Mouse (Mus musculus) testis, postnatal 10 days (tissue): Measurements from ENCODE around the gene Olfr1357.
"Not testable (repeated sequence)": the region's sequence is repeated elsewhere in the genome, so short reads cannot be mapped to it uniquely, and the experiment has no call there.

Experiments
- DNase-seq: peaks from one replicate; pipeline ENCODE4 v3.0.0; 2021; ENCODE audit warnings: low spot score

Gene Olfr1357

GRCm38 (mm10) chr10:78617974-78618373 is at the start of gene Olfr1357:
Gene Olfr1357 (minus strand): TSS chr10:78618074.
- no peak for DNase-seq

DNA sequence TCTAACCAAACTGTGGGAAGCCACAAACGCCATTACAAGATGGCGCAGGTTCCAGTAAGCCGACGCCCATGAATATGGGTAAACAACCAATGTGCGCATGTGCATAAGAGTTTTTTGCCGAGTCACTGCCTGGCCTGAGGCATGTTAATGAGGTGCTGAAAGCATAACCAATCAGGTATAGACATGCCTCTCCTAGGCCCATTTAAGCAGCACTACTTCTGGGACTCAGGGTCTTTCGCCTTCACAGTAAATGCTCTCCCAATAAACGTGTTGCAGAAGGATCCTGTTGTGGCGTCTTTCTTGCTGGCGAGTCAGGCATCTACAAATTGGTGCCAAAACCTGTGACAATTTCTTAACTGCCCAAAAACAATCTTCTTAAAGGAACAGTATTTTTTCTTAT is 48.8 kb upstream of the Olfr1357 start:
- DNase-seq, result not testable (repeated sequence)

DNA sequence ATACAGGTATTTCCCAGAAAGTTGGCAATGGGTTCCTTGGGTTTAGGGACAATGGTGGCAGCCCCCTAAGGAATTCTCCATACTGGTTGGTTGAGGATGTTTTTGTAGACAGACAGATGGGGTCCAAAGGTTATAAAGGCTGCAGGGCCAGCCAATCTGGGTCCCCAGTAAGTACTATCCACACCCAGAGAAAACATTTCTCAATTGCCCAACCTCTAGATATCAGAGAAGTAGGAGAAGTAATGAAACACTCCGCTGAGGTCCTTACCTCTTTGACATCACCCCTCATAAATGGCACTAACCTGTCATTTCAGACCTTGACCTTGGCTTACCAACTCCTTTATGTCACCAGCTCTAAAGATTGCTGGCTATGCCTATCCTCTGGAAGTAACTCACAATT is 46.7 kb upstream of the Olfr1357 start:
- DNase-seq, result no peak

DNA sequence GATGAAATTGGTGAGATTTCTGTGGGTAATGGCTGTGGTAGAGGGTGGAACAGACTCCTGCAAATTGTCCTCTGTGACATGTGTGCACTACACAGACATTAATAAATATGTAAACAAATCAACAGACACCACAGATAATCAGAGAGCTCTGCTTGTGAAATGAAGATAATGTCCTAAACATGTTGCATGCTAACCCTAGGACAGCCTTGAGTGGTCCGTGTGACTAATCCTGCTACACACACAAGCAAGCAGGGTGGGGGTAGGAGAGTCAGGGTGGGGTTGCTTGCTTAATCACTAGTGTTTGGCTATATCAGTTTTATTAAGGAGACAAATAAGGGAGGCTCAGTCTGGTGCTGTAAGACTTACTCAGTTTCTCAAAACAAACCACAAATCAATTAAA is 43.3 kb upstream of the Olfr1357 start:
- no peak for DNase-seq

- DNase-seq, result peak; percentile 48
Observed at GRCm38 (mm10) chr10:78632311-78632710, 14.4 kb upstream of the Olfr1357 start.

GRCm38 (mm10) chr10:78630194-78630593 is 12.3 kb upstream of the Olfr1357 start:
- no peak for DNase-seq

GRCm38 (mm10) chr10:78623143-78623542 is 5.3 kb upstream of the Olfr1357 start:
- DNase-seq, result not testable (repeated sequence)

GRCm38 (mm10) chr10:78607602-78608001 is 10.3 kb downstream of the Olfr1357 start:
- DNase-seq, result no peak

GRCm38 (mm10) chr10:78605080-78605479 is 12.8 kb downstream of the Olfr1357 start:
- DNase-seq, result no peak

GRCm38 (mm10) chr10:78599865-78600264 is 18.0 kb downstream of the Olfr1357 start:
- no peak for DNase-seq

GRCm38 (mm10) chr10:78594566-78594965 is 23.3 kb downstream of the Olfr1357 start:
- no peak for DNase-seq

DNA sequence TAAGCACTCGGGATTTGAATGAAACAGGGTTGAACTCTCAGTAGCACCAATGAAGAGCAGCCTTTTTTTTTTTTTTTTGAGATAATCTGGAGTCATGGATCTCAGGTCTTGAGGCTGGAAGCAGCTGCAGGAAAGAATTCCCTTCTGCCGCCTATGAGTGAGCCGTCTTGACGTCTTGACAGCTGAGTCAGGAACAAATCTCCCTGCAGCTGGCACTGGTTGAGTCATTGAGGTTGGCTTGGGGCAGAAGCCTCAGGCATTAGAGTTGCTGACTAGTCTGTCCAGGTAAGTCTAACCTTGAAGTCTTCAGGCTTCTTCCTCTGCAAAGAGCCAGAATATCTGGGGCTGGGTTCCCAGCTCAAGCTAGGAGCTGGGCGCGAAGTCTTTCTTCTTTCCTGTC is 23.7 kb downstream of the Olfr1357 start:
- peak; percentile 30 for DNase-seq

DNA sequence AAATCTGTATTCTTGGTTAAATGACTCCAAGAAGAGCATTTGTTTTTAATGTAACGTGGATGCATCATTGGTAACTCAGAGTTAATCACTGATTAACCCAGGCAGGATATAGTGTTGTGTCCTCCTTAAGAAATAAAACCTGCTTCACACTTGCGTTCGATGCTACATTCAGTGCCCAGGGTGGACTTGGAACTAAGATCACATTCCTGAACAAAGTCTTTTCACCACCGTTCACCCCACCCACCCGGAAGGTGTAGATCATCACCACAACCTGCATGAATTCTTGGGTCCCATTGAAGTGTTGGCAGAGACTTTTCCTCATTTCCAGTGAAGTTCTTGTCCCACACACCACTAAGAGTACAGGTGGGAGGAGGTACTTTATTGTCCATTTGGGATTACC is 24.1 kb downstream of the Olfr1357 start:
- DNase-seq, result no peak

DNA sequence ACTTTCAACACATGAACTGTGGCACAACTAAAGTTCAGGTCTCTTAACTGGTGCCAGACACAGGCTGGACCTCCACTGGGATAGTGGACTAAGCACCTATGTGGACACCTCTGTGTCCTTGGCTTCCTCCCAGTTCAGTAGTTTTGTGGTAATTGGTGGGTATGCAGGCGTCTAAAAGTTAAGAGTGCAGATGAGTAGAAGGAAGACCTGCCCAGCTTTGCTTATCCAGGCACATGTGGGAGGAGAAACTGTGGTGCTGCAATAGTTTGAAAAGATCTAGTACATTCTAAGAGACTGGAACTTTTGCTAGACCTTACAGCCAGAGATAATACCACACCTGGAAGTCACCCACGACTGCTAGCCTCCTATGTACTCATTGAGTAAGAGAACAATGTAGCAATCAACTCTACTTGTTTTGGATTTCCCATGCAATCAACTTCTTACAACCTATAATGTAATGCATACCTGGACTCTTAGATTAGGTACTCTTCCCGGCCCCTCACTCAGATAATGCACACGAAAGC is 25.0 kb downstream of the Olfr1357 start:
- no peak for DNase-seq

DNA sequence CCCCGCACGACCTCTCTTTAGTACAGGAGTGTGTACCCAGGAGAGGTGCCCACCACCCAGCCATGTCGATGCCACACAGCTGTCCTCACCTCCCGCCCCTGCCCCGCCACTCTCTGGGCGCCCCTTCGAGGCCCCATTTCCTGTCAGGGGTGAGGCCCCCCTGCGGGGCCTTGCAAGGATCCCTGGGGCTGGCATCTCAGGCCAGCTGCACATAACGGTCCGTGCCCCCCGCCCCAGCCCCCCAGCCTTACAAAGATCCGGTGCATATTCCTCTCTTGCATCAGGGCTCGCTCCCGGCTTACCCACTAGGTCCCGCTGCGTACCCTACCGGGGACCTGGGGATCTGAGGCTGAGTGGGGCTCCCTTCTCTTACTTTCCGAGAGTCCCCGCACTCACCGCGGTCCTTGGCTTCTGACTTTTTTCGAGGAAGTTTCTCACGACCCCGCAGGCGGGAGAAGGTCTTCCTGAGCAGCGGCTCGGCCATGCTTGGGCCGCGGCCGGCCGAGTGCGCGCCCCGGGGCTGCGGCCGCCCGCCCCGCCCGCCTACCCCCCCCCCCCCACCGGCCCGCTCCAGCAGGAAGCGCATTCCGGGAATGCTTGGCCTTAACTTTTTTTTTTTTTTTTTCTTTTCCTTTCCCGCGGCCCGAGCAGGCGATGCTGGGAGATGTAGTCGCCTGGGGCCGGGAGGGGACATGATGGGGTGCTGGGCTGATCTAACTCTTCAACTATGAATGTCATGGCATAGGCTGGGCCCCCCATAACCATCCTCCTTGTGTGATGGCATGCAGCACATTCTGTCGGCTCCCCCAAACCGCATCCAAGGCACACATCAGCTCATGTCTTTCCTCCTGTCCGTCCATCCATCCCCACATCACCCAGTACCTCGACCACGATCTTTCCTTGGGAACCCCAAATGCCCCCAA is 26.2 kb downstream of the Olfr1357 start, which contains the start of gene Syde1:
Gene Syde1, minus strand, starts transcription at position 559 of the 923 bp plus-strand sequence.
- DNase-seq, result peak; percentile 66

DNA sequence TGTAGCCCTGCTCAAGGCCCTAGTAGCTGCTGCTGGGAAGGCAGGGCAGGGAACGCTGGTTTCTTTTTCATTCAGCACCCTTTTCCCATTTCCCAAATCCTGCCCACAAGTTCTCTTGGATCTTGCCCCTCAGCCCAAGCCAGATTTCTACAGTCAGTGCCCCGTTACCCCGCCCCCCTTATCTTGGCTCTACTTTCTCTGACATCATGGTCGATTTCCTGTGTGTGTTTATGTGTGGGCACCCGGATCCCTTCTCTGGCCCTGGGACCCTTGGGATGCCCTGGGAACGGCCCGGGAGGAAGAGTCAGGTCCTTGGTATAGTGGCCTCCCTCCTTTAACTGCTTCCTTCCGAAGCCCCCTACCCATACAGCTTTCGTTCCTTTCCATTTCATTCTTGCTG is 27.1 kb downstream of the Olfr1357 start:
- no peak for DNase-seq

DNA sequence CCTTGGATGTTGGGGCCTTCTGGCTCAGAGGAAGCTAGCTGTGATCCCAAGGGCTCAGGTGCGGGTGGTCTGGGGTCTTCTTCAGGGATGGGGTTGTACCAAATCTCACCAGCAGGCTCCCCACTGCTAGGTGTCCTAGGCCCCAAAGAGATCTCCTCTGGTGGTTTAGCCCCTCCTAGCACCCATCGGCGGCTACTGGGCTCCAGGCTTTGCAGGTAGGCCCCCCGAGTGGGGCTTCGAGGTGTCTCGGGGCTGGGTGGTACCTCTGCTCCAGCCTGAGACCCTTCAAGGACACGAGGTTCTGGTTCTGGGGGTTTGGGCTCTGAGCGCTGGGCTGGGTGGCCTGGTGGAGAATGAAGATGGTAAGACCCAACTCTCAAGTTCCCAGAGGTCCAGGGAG is 28.0 kb downstream of the Olfr1357 start:
- DNase-seq, result no peak

DNA sequence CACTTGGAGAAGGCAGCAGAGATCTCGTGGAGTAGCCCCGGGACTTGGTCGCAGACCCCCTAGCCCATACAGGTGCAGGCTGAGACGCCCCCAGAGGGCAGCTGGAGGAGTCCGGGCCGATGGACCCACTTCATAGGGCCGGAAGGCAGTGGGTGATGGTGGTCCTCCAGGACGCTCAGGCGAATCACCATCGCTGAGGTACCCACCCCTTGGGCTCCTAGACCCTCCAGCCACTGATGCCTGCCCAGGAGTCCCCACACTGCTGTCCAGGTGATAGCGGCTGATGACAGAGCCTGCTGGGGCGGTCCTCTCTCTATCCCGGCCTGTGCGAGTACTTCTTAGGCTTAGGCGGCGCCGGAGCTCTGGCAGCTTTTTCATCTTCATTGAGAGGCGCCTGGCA is 28.6 kb downstream of the Olfr1357 start:
- no peak for DNase-seq

DNA sequence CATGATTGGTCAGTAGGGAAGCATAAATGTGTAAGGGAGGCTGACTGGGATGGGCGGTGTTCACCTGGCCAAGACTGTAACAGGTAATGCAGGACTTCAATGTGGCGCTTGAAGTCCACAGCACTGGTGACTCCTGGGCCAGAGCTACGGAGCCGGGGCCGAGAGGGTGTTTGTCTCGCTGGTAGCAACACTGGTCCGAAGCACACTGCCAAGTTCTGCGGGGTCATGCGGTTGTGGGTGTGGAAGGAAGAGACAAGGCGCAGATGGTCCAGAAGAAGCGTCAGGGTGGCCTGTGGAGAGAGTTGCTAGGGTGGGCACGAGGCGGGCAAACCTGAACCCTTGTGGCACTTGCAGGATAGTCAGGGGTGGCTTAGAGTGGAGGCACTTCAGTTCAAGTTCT is 31.8 kb downstream of the Olfr1357 start:
- no peak for DNase-seq

DNA sequence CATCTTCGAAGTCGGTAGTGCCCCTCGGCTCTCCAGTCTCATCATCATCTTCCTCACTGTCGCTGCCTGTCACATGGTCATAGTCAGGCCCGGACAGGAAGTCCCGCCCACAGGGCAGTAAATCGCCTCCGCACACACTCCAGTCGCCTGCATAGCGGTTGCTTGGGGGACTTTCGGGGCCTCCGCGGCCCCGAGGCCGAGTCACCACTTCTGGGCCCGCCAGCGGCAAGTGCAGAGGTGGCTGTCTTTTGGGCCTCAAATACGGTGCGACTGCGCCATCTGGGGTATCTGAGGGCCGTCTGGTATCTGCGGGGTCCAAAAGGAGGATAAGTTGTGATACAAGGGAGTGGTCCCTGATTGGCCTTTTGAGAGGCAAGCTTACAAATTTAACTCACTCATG is 32.3 kb downstream of the Olfr1357 start:
- DNase-seq, result no peak

DNA sequence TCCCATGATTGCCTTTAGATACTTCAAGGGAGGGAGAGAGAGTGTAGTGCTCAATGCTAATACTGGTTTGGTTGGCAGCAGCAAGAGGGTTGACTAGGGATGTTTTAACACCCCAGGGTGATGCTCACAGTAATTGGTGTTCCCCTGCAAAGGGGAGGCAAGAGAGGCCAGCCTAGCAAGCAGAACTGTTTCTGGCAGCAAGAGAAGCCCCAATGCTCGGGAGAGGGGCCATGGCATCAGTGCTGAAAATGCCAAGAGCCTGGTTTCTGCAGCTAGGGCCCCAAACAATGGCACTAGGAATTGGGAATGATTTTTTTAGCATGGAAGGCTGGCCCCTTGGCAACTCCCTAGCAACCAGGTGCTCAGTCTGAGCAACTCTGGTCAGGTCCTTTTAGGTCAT is 32.9 kb downstream of the Olfr1357 start:
- no peak for DNase-seq

DNA sequence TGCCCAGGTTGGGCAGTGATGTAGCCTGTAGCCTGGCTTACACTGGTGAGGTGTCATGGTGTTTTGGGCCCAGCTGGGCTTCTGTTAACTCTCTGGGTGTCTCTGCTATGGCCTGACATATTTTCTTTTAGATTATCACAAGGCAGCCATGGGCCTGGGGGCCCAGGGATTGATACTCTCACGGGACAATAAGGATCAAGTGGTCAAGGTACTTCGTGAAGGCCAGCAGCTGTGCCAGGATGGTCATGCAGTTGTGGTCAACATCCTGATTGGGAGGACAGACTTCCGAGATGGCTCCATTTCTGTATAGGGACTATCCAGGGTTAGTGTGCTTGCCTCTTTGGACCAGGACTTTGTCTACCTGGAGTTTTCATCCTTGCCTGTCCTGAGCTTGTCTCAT is 33.9 kb downstream of the Olfr1357 start:
- DNase-seq, result no peak

DNA sequence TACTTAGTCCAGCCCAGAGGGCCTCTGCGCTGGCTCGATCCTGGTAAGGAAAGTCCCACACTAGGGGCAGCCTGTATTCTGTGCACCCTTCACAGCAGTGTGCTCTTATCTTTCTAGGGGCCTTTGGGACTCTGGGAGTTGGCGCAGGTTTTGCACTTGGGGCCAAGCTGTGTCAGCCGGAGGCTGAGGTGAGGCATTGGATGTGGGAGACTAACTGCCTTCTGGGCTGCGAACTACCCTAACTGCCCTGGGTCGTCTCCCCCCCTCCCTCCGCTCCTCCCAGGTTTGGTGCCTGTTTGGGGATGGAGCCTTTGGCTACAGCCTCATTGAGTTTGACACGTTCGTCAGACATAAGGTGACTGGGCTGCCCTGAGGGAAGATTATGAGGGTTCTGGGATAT is 34.5 kb downstream of the Olfr1357 start:
- no peak for DNase-seq

GRCm38 (mm10) chr10:78581121-78581520 is 36.8 kb downstream of the Olfr1357 start:
- no peak for DNase-seq
